Mouse (Mus musculus): ENCODE measurements around the gene Prl3b1. TPM values are rescaled to one million over a fixed set of nuclear protein-coding genes. Genes with fewer than 3 reads are reported as not detected.

Prl3b1 gene
- polyA plus RNA-seq (2015; fragmentation: Nextera tagmentation; extraction: Ambion mirVana) = not detected in 2 replicates

DNA sequence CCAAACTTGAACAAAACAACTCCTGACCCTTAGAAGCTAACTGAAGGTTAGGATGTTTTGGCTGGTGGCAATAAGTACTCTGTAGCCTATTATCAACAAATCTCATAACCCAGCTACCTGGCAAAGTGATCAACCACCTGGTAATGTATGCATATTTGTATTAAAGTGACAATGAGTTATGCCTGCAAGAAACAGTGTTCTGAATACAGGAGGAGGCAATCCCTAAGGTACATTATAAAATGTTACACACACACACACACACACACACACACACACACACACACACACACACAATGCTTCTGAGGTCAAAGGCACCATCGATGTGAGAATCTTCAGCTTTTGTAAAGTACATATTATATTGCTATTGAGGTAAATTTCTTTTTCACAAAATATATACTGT, at the start of gene Prl3b1:
Gene Prl3b1 (plus strand): TSS at position 301 of the 400 bp plus-strand sequence.
- Histone ChIP-seq H3K27me3 (ENCODE audit: control insufficient read depth, insufficient read depth, low read depth, low read length) (no peaks in the 10 kb centered on the region), H3K4me2 (ENCODE audit: low read depth, low read length) (no peak within 1 kb of the TSS), H3K36me3 (ENCODE audit: control insufficient read depth, insufficient read depth) (no peaks in the 10 kb centered on the region), H3K4me1 (ENCODE audit: control insufficient read depth, low read depth, low read length) (no peaks in the 10 kb centered on the region), H3K9ac (ENCODE audit: low read depth, low read length) (no peak within 1 kb of the TSS), H3K4me3 (ENCODE audit: low read depth, low read length) (no peak within 1 kb of the TSS), H3K27ac (ENCODE audit: low read length) (no peak within 1 kb of the TSS), H3K9me3 (replicated peaks; ENCODE audit: control insufficient read depth, low read length) (no peaks in the 10 kb centered on the region)
- ATAC-seq (ENCODE audit: low read depth) = no peak
- 58% methylated on average over 1 of the region's 1 CpGs for WGBS (ENCODE audit: insufficient replicate concordance)

- Histone ChIP-seq H3K36me3 (ENCODE audit: control insufficient read depth, insufficient read depth) (no peaks in the 10 kb centered on the region), H3K9me3 (replicated peaks; ENCODE audit: control insufficient read depth, low read length) (no peaks in the 10 kb centered on the region), H3K4me2 (ENCODE audit: low read depth, low read length) (no peak within 1 kb of the TSS), H3K27ac (ENCODE audit: low read length) (no peak within 1 kb of the TSS), H3K9ac (ENCODE audit: low read depth, low read length) (no peak within 1 kb of the TSS), H3K4me3 (ENCODE audit: low read depth, low read length) (no peak within 1 kb of the TSS), H3K27me3 (ENCODE audit: control insufficient read depth, insufficient read depth, low read depth, low read length) (no peaks in the 10 kb centered on the region), H3K4me1 (ENCODE audit: control insufficient read depth, low read depth, low read length) (no peaks in the 10 kb centered on the region)
- 35% methylated on average over 1 of the region's 1 CpGs for WGBS (ENCODE audit: insufficient replicate concordance)
- no peak for ATAC-seq (ENCODE audit: low read depth)
Measured at GRCm38 (mm10) chr13:27196359-27196758, 45.3 kb upstream of the Prl3b1 start, which contains the start of gene Prl3c1. Prl3c1 (plus strand) TSS chr13:27196659.

GRCm38 (mm10) chr13:27259136-27259535, 17.5 kb downstream of the Prl3b1 start, which contains the start of gene Prl3a1:
Prl3a1 (plus strand) TSS chr13:27259436.
- no peaks in the 10 kb centered on the region for H3K9me3 ChIP-seq (replicated peaks; ENCODE audit: control insufficient read depth, low read length)
- H3K9ac ChIP-seq (ENCODE audit: low read depth, low read length) = no peak within 1 kb of the TSS
- no peaks in the 10 kb centered on the region for H3K36me3 ChIP-seq (ENCODE audit: control insufficient read depth, insufficient read depth)
- WGBS (ENCODE audit: insufficient replicate concordance) = 60% methylated on average over 4 of the region's 4 CpGs
- no peak within 1 kb of the TSS for H3K4me3 ChIP-seq (ENCODE audit: low read depth, low read length)
- H3K4me2 ChIP-seq (ENCODE audit: low read depth, low read length) = no peak within 1 kb of the TSS
- no peak for ATAC-seq (ENCODE audit: low read depth)
- no peaks in the 10 kb centered on the region for H3K4me1 ChIP-seq (ENCODE audit: control insufficient read depth, low read depth, low read length)
- no peaks in the 10 kb centered on the region for H3K27me3 ChIP-seq (ENCODE audit: control insufficient read depth, insufficient read depth, low read depth, low read length)
- H3K27ac ChIP-seq (ENCODE audit: low read length) = no peak within 1 kb of the TSS

Other genes starting within 250 kb of the Prl3b1 start
- gene Prl, start 184.3 kb upstream of the Prl3b1 start, polyA plus RNA-seq (2015; fragmentation: Nextera tagmentation; extraction: Ambion mirVana) = not detected in 2 replicates
- gene Prl3d1, start 147.7 kb upstream of the Prl3b1 start, polyA plus RNA-seq (2015; fragmentation: Nextera tagmentation; extraction: Ambion mirVana) = not detected in 2 replicates
- gene Prl3d2, start 120.1 kb upstream of the Prl3b1 start, polyA plus RNA-seq (2015; fragmentation: Nextera tagmentation; extraction: Ambion mirVana) = not detected in 2 replicates
- gene Prl3d3, start 85.1 kb upstream of the Prl3b1 start, polyA plus RNA-seq (2015; fragmentation: Nextera tagmentation; extraction: Ambion mirVana) = not detected in 2 replicates
- not detected in 2 replicates for gene Prl3c1, start 45.2 kb upstream of the Prl3b1 start, polyA plus RNA-seq (2015; fragmentation: Nextera tagmentation; extraction: Ambion mirVana)
- not detected in 2 replicates for gene Prl3a1, start 17.6 kb downstream of the Prl3b1 start, polyA plus RNA-seq (2015; fragmentation: Nextera tagmentation; extraction: Ambion mirVana)
- gene Prl6a1, start 70.8 kb downstream of the Prl3b1 start, polyA plus RNA-seq (2015; fragmentation: Nextera tagmentation; extraction: Ambion mirVana) = not detected in 2 replicates
- not detected in 2 replicates for gene Prl8a2, start 103.8 kb downstream of the Prl3b1 start, polyA plus RNA-seq (2015; fragmentation: Nextera tagmentation; extraction: Ambion mirVana)
- not detected in 2 replicates for gene Prl2b1, start 149.0 kb downstream of the Prl3b1 start, polyA plus RNA-seq (2015; fragmentation: Nextera tagmentation; extraction: Ambion mirVana)
- gene Prl8a6, start 196.8 kb downstream of the Prl3b1 start, polyA plus RNA-seq (2015; fragmentation: Nextera tagmentation; extraction: Ambion mirVana) = not detected in 2 replicates